Mouse (Mus musculus): Measurements from ENCODE around the gene Tmem54.

Tmem54 gene

GRCm38 (mm10) chr4:129130149-129130548, 24.8 kb downstream of the Tmem54 start:
- peak; percentile 57 for DNase-seq (ENCODE audit: low spot score)

GRCm38 (mm10) chr4:129130755-129131303, 25.5 kb downstream of the Tmem54 start:
- no peak for DNase-seq (ENCODE audit: low spot score)

GRCm38 (mm10) chr4:129134799-129135585, 29.6 kb downstream of the Tmem54 start:
- DNase-seq (ENCODE audit: low spot score): peak; percentile 60

- DNase-seq (ENCODE audit: low spot score): no peak
Measured at GRCm38 (mm10) chr4:129135637-129136036, 30.3 kb downstream of the Tmem54 start.

GRCm38 (mm10) chr4:129136189-129136578, 30.8 kb downstream of the Tmem54 start:
- no peak for DNase-seq (ENCODE audit: low spot score)

- no peak for DNase-seq (ENCODE audit: low spot score)
Measured at GRCm38 (mm10) chr4:129136579-129137391, 31.4 kb downstream of the Tmem54 start, which contains the start of gene Fndc5. Fndc5 (plus strand) TSS chr4:129136999.

- DNase-seq (ENCODE audit: low spot score): no peak
Measured at GRCm38 (mm10) chr4:129137392-129138321, 32.3 kb downstream of the Tmem54 start.

GRCm38 (mm10) chr4:129139642-129140041, 34.3 kb downstream of the Tmem54 start:
- no peak for DNase-seq (ENCODE audit: low spot score)

- no peak for DNase-seq (ENCODE audit: low spot score)
Measured at GRCm38 (mm10) chr4:129140808-129141207, 35.5 kb downstream of the Tmem54 start.

GRCm38 (mm10) chr4:129141560-129142438, 36.5 kb downstream of the Tmem54 start:
- DNase-seq (ENCODE audit: low spot score): no peak

GRCm38 (mm10) chr4:129142439-129143045, 37.2 kb downstream of the Tmem54 start:
- peak; percentile 81 for DNase-seq (ENCODE audit: low spot score)

GRCm38 (mm10) chr4:129143509-129143908, 38.2 kb downstream of the Tmem54 start:
- DNase-seq (ENCODE audit: low spot score): no peak

- DNase-seq (ENCODE audit: low spot score): no peak
Measured at GRCm38 (mm10) chr4:129144401-129145367, 39.3 kb downstream of the Tmem54 start.

- DNase-seq (ENCODE audit: low spot score): no peak
Measured at GRCm38 (mm10) chr4:129145411-129145810, 40.1 kb downstream of the Tmem54 start.

- no peak for DNase-seq (ENCODE audit: low spot score)
Measured at GRCm38 (mm10) chr4:129145943-129146342, 40.6 kb downstream of the Tmem54 start.

GRCm38 (mm10) chr4:129146392-129146791, 41.0 kb downstream of the Tmem54 start:
- peak; percentile 31 for DNase-seq (ENCODE audit: low spot score)

- no peak for DNase-seq (ENCODE audit: low spot score)
Measured at GRCm38 (mm10) chr4:129147552-129148103, 42.3 kb downstream of the Tmem54 start.

- DNase-seq (ENCODE audit: low spot score): no peak
Measured at GRCm38 (mm10) chr4:129149321-129149720, 44.0 kb downstream of the Tmem54 start.
